Mouse (Mus musculus) limb, embryonic 13.5 days (tissue): ENCODE data around the gene Raver2. TPM values are rescaled to one million over a fixed set of nuclear protein-coding genes. Genes with fewer than 3 reads are reported as not detected.

ENCODE experiments used
- ATAC-seq: fragments of 200-750 bp; cut with Nextera tagmentation; 2 replicates; pipeline ENCODE4 v1.8.0; 2017; ENCODE audit warnings: low read depth, moderate number of reproducible peaks, moderate TSS enrichment; ENCODE audit not compliant: low FRiP score
- H3K27ac ChIP-seq: fragments of 300-500 bp; sonication (generic); 2 replicates; pipeline ENCODE4 v1.5.1; 2015; ENCODE audit warnings: inconsistent platforms, mild to moderate bottlenecking, moderate library complexity
- H3K27me3 ChIP-seq: fragments of 300-500 bp; sonication (generic); 2 replicates; pipeline ENCODE4 v1.6.1; 2015; ENCODE audit warnings: mild to moderate bottlenecking, inconsistent platforms
- H3K36me3 ChIP-seq: fragments of 300-500 bp; sonication (generic); 2 replicates; pipeline ENCODE4 v1.6.1; 2015; ENCODE audit warnings: inconsistent platforms, mild to moderate bottlenecking, moderate library complexity
- H3K4me1 ChIP-seq: fragments of 300-500 bp; sonication (generic); 2 replicates; pipeline ENCODE4 v1.6.1; 2015; ENCODE audit warnings: inconsistent platforms
- H3K4me2 ChIP-seq: fragments of 300-500 bp; sonication (generic); replicated peaks from 2 replicates; pipeline ENCODE4 v1.6.1; 2015; ENCODE audit warnings: inconsistent platforms, mild to moderate bottlenecking, moderate library complexity
- H3K4me3 ChIP-seq: fragments of 300-500 bp; sonication (generic); 2 replicates; pipeline ENCODE4 v1.5.1; 2015; ENCODE audit warnings: moderate library complexity, mild to moderate bottlenecking, inconsistent platforms
- H3K9ac ChIP-seq: fragments of 300-500 bp; sonication (generic); 2 replicates; pipeline ENCODE4 v1.6.1; 2015; ENCODE audit warnings: mild to moderate bottlenecking, inconsistent platforms
- H3K9me3 ChIP-seq: fragments of 300-500 bp; sonication (generic); 2 replicates; pipeline ENCODE4 v1.6.1; 2016; ENCODE audit warnings: inconsistent platforms
- WGBS: fragments of 180-500 bp; shearing (Covaris S2); methylation state at CpG from one replicate; pipeline ENCODE4 v1.1.7; 2015; 5-methylcytosine and 5-hydroxymethylcytosine counted together
- polyA plus RNA-seq: library from polyadenylated mRNA; unstranded; fragments of >200 nt; fragmentation: Nextera tagmentation; extraction: Ambion mirVana; gene quantifications from 2 replicates; pipeline ENCODE4 v1.2.1, GENCODE M21; 2015

Gene Raver2
- polyA plus RNA-seq, 1 experiment from 2014 or later: 14.3 TPM

- Histone ChIP-seq H3K27me3 (no peaks in the 10 kb centered on the region), H3K4me1 (peaks cover 15% of the 10 kb centered on the region), H3K27ac (peak overlapping the region; percentile 16; the same call in 1 of the 2 replicates), H3K36me3 (peaks cover 88% of the 10 kb centered on the region), H3K4me2 (no peak overlapping the region), H3K9ac (no peak overlapping the region), H3K9me3 (no peaks in the 10 kb centered on the region), H3K4me3 (no peak overlapping the region)
- WGBS: 45% methylated on average over 12 of the region's 12 CpGs
- 0 out of 2 replicates have a peak, but pooled peaks have one; percentile 21 for ATAC-seq
Measured at GRCm38 (mm10) chr4:101159191-101159764, 90.5 kb downstream of the Raver2 start.

GRCm38 (mm10) chr4:101160821-101161220 lies 92.0 kb downstream of the Raver2 start:
- Histone ChIP-seq H3K9ac (no peak overlapping the region), H3K4me1 (peaks cover 15% of the 10 kb centered on the region), H3K36me3 (peaks cover 88% of the 10 kb centered on the region), H3K4me2 (no peak overlapping the region), H3K4me3 (no peak overlapping the region), H3K9me3 (no peaks in the 10 kb centered on the region), H3K27ac (no peak overlapping the region), H3K27me3 (no peaks in the 10 kb centered on the region)
- ATAC-seq: no peak
- 95% methylated on average over 1 of the region's 1 CpGs for WGBS

- peaks cover 73% of the 10 kb centered on the region for H3K36me3 ChIP-seq
- no peak overlapping the region for H3K4me3 ChIP-seq
- 96% methylated on average over 2 of the region's 2 CpGs for WGBS
- no peak for ATAC-seq
- no peak overlapping the region for H3K4me2 ChIP-seq
- H3K27ac ChIP-seq: no peak overlapping the region
- H3K9ac ChIP-seq: no peak overlapping the region
- peaks cover 11% of the 10 kb centered on the region for H3K4me1 ChIP-seq
- H3K27me3 ChIP-seq: no peaks in the 10 kb centered on the region
- no peaks in the 10 kb centered on the region for H3K9me3 ChIP-seq
Measured at GRCm38 (mm10) chr4:101164189-101164588, 95.4 kb downstream of the Raver2 start.

GRCm38 (mm10) chr4:101164673-101165072 lies 95.9 kb downstream of the Raver2 start:
- WGBS: 83% methylated on average over 2 of the region's 2 CpGs
- Histone ChIP-seq H3K36me3 (peaks cover 78% of the 10 kb centered on the region), H3K27me3 (no peaks in the 10 kb centered on the region), H3K27ac (no peak overlapping the region), H3K4me1 (peaks cover 7% of the 10 kb centered on the region), H3K4me2 (no peak overlapping the region), H3K9me3 (no peaks in the 10 kb centered on the region), H3K4me3 (no peak overlapping the region), H3K9ac (no peak overlapping the region)
- ATAC-seq: no peak

GRCm38 (mm10) chr4:101165776-101166175 lies 97.0 kb downstream of the Raver2 start:
- no peak for ATAC-seq
- H3K4me1 ChIP-seq: peaks cover 6% of the 10 kb centered on the region; the same call in 1 of the 2 replicates
- no peaks in the 10 kb centered on the region for H3K27me3 ChIP-seq
- H3K9me3 ChIP-seq: no peaks in the 10 kb centered on the region
- 87% methylated on average over 4 of the region's 4 CpGs for WGBS
- H3K36me3 ChIP-seq: peaks cover 79% of the 10 kb centered on the region
- H3K4me2 ChIP-seq: no peak overlapping the region
- no peak overlapping the region for H3K9ac ChIP-seq
- no peak overlapping the region for H3K27ac ChIP-seq
- H3K4me3 ChIP-seq: no peak overlapping the region

GRCm38 (mm10) chr4:101167777-101168176 lies 99.0 kb downstream of the Raver2 start:
- no peak for ATAC-seq
- H3K9me3 ChIP-seq: no peaks in the 10 kb centered on the region
- H3K27me3 ChIP-seq: no peaks in the 10 kb centered on the region
- WGBS: 94% methylated on average over 1 of the region's 1 CpGs
- H3K27ac ChIP-seq: no peak overlapping the region
- H3K36me3 ChIP-seq: peaks cover 68% of the 10 kb centered on the region
- no peak overlapping the region for H3K4me2 ChIP-seq
- H3K4me3 ChIP-seq: no peak overlapping the region
- peaks cover 6% of the 10 kb centered on the region; the same call in 1 of the 2 replicates for H3K4me1 ChIP-seq
- no peak overlapping the region for H3K9ac ChIP-seq

- H3K9me3 ChIP-seq: no peaks in the 10 kb centered on the region
- H3K4me3 ChIP-seq: no peak overlapping the region
- peaks cover 68% of the 10 kb centered on the region for H3K36me3 ChIP-seq
- no peak overlapping the region for H3K27ac ChIP-seq
- H3K4me2 ChIP-seq: no peak overlapping the region
- no peaks in the 10 kb centered on the region for H3K27me3 ChIP-seq
- no peak overlapping the region for H3K9ac ChIP-seq
- ATAC-seq: no peak
- peaks cover 6% of the 10 kb centered on the region; the same call in 1 of the 2 replicates for H3K4me1 ChIP-seq
- WGBS: 54% methylated on average over 6 of the region's 6 CpGs
Measured at GRCm38 (mm10) chr4:101168189-101168778, 99.5 kb downstream of the Raver2 start.

GRCm38 (mm10) chr4:101172738-101173137 lies 104.0 kb downstream of the Raver2 start:
- Histone ChIP-seq H3K27ac (no peak overlapping the region), H3K9ac (no peak overlapping the region), H3K36me3 (peaks cover 69% of the 10 kb centered on the region), H3K9me3 (no peaks in the 10 kb centered on the region), H3K27me3 (no peaks in the 10 kb centered on the region), H3K4me1 (peaks cover 6% of the 10 kb centered on the region; the same call in 1 of the 2 replicates), H3K4me3 (no peak overlapping the region), H3K4me2 (no peak overlapping the region)
- ATAC-seq: no peak
- 71% methylated on average over 2 of the region's 2 CpGs for WGBS

GRCm38 (mm10) chr4:101174916-101175625 lies 106.3 kb downstream of the Raver2 start:
- ATAC-seq: no peak
- Histone ChIP-seq H3K27me3 (no peaks in the 10 kb centered on the region), H3K36me3 (peaks cover 66% of the 10 kb centered on the region), H3K4me2 (no peak overlapping the region), H3K4me1 (peaks cover 2% of the 10 kb centered on the region; the same call in 1 of the 2 replicates), H3K9me3 (no peaks in the 10 kb centered on the region), H3K27ac (no peak overlapping the region), H3K4me3 (no peak overlapping the region), H3K9ac (no peak overlapping the region)
- 81% methylated on average over 10 of the region's 10 CpGs for WGBS

GRCm38 (mm10) chr4:101176123-101176522 lies 107.3 kb downstream of the Raver2 start:
- 86% methylated on average over 6 of the region's 6 CpGs for WGBS
- peaks cover 62% of the 10 kb centered on the region for H3K36me3 ChIP-seq
- no peak overlapping the region for H3K27ac ChIP-seq
- no peak for ATAC-seq
- H3K4me1 ChIP-seq: no peaks in the 10 kb centered on the region
- no peak overlapping the region for H3K4me3 ChIP-seq
- H3K27me3 ChIP-seq: no peaks in the 10 kb centered on the region
- no peak overlapping the region for H3K9ac ChIP-seq
- H3K4me2 ChIP-seq: no peak overlapping the region
- no peaks in the 10 kb centered on the region for H3K9me3 ChIP-seq

- WGBS: 48% methylated on average over 3 of the region's 3 CpGs
- ATAC-seq: no peak
- H3K27me3 ChIP-seq: no peaks in the 10 kb centered on the region
- no peak overlapping the region for H3K9ac ChIP-seq
- H3K4me3 ChIP-seq: no peak overlapping the region
- H3K4me1 ChIP-seq: no peaks in the 10 kb centered on the region
- no peaks in the 10 kb centered on the region for H3K9me3 ChIP-seq
- peaks cover 70% of the 10 kb centered on the region for H3K36me3 ChIP-seq
- no peak overlapping the region for H3K27ac ChIP-seq
- no peak overlapping the region for H3K4me2 ChIP-seq
Measured at GRCm38 (mm10) chr4:101177796-101178195, 109.0 kb downstream of the Raver2 start.

GRCm38 (mm10) chr4:101179076-101179475 lies 110.3 kb downstream of the Raver2 start:
- Histone ChIP-seq H3K4me2 (no peak overlapping the region), H3K4me1 (no peaks in the 10 kb centered on the region), H3K4me3 (no peak overlapping the region), H3K9me3 (no peaks in the 10 kb centered on the region), H3K9ac (no peak overlapping the region), H3K36me3 (peaks cover 68% of the 10 kb centered on the region), H3K27me3 (no peaks in the 10 kb centered on the region), H3K27ac (no peak overlapping the region)
- 65% methylated on average over 5 of the region's 5 CpGs for WGBS
- no peak for ATAC-seq
